Mouse (Mus musculus) intestine, embryonic 14.5 days (tissue): ENCODE results near the gene Zdhhc23. TPM values are rescaled to one million over a fixed set of nuclear protein-coding genes. Genes with fewer than 3 reads are reported as not detected.

Experiments used
- ATAC-seq: fragments of 200-750 bp; cut with Nextera tagmentation; replicated peaks from 2 replicates; pipeline ENCODE4 v1.8.0; 2017; ENCODE audit warnings: low read depth, moderate number of reproducible peaks, moderate TSS enrichment, moderate library complexity; ENCODE audit not compliant: low FRiP score, low TSS enrichment
- DNase-seq: peaks from one replicate; pipeline ENCODE4 v3.0.0-alpha.2; 2018; ENCODE audit warnings: low spot score
- H3K27ac ChIP-seq: fragments of 300-500 bp; sonication (generic); 2 replicates; pipeline ENCODE4 v1.5.1; 2014; ENCODE audit warnings: low read depth, mild to moderate bottlenecking, control low read depth
- H3K27me3 ChIP-seq: fragments of 300-500 bp; sonication (generic); replicated peaks from 2 replicates; pipeline ENCODE4 v1.6.1; 2014; ENCODE audit warnings: low read length, control low read depth; ENCODE audit not compliant: control insufficient read depth, insufficient read depth
- H3K36me3 ChIP-seq: fragments of 300-500 bp; sonication (generic); 2 replicates; pipeline ENCODE4 v1.6.1; 2014; ENCODE audit warnings: low read length, control low read depth; ENCODE audit not compliant: control insufficient read depth, insufficient read depth
- H3K4me1 ChIP-seq: fragments of 300-500 bp; sonication (generic); replicated peaks from 2 replicates; pipeline ENCODE4 v1.6.1; 2014; ENCODE audit warnings: low read length, control low read depth, mixed read lengths; ENCODE audit not compliant: control insufficient read depth, insufficient read depth
- H3K4me2 ChIP-seq: fragments of 300-500 bp; sonication (generic); 2 replicates; pipeline ENCODE4 v1.6.1; 2014; ENCODE audit warnings: low read length
- H3K4me3 ChIP-seq: fragments of 300-500 bp; sonication (generic); 2 replicates; pipeline ENCODE4 v1.5.1; 2014; ENCODE audit warnings: low read depth, low read length, control low read depth, mixed read lengths
- H3K9ac ChIP-seq: fragments of 300-500 bp; sonication (generic); 2 replicates; pipeline ENCODE4 v1.6.1; 2014; ENCODE audit warnings: mild to moderate bottlenecking, low read length
- H3K9me3 ChIP-seq: fragments of 300-500 bp; sonication (generic); 2 replicates; pipeline ENCODE4 v1.6.1; 2016; ENCODE audit warnings: low read length, control low read depth; ENCODE audit not compliant: control insufficient read depth
- WGBS: fragments of 180-500 bp; shearing (Covaris S2); extraction: QIAGEN DNeasy Blood & Tissue Kit; methylation state at CpG from one replicate; pipeline ENCODE4 v1.1.7; 2014; 5-methylcytosine and 5-hydroxymethylcytosine counted together
- microRNA-seq: library from miRNA; unstranded; fragments of <30 nt; microRNA quantifications from one replicate; pipeline ENCODE4, GENCODE M21; 2016
- polyA plus RNA-seq: library from polyadenylated mRNA; unstranded; fragments of >200 nt; fragmentation: Nextera tagmentation; extraction: Ambion mirVana; gene quantifications from 2 replicates; pipeline ENCODE4 v1.2.1, GENCODE M21; 2014

The Zdhhc23 gene
- polyA plus RNA-seq, 1 experiment from 2014 or later, result 2.7 TPM

- Histone ChIP-seq H3K9me3 (no peaks in the 10 kb centered on the region), H3K27me3 (no peaks in the 10 kb centered on the region), H3K27ac (no peak overlapping the region), H3K4me3 (no peak overlapping the region), H3K36me3 (no peaks in the 10 kb centered on the region), H3K9ac (no peak overlapping the region), H3K4me1 (no peaks in the 10 kb centered on the region), H3K4me2 (no peak overlapping the region)
- DNase-seq, result no peak
- WGBS, result 81% methylated on average over 3 of the region's 3 CpGs
- no peak for ATAC-seq
These were observed 60.7 kb downstream of the Zdhhc23 start for GRCm38 (mm10) chr16:43918867-43919266.

Small RNAs within 50 kb of the gene (microRNA-seq; reads per million reads assigned to microRNA genes)
- not detected for gene Mir3470b

Other genes starting within 250 kb of the Zdhhc23 start
- not detected in 2 replicates for gene Drd3, start 225.8 kb downstream of the Zdhhc23 start, polyA plus RNA-seq
- 10.7 and 10.8 TPM in 2 replicates for gene Ccdc191, start 90.0 kb downstream of the Zdhhc23 start, polyA plus RNA-seq
- gene Qtrt2, start 53.0 kb downstream of the Zdhhc23 start, polyA plus RNA-seq, result 34.3 and 38.0 TPM in 2 replicates
- gene Gramd1c, start 83.6 kb upstream of the Zdhhc23 start, polyA plus RNA-seq, result 7.0 and 7.2 TPM in 2 replicates
- gene Atp6v1a, start 159.9 kb upstream of the Zdhhc23 start, polyA plus RNA-seq, result 63.0 and 68.0 TPM in 2 replicates
- gene Naa50, start 160.0 kb upstream of the Zdhhc23 start, polyA plus RNA-seq, result 63.6 and 65.5 TPM in 2 replicates
- gene Usf3, start 193.5 kb upstream of the Zdhhc23 start, polyA plus RNA-seq, result 4.6 and 5.0 TPM in 2 replicates